Mouse (Mus musculus): Measurements from ENCODE around the gene Wfikkn1. TPM values are rescaled to one million over a fixed set of nuclear protein-coding genes. Genes with fewer than 3 reads are reported as not detected.
A peak's percentile ranks its signal among the peaks of the same experiment; 100 is the strongest.

The Wfikkn1 gene
- total RNA-seq, 1 experiment from 2014 or later = 1.2 TPM

GRCm38 (mm10) chr17:25885636-25886035 is 5.0 kb upstream of the Wfikkn1 start:
- DNase-seq = no peak

DNA sequence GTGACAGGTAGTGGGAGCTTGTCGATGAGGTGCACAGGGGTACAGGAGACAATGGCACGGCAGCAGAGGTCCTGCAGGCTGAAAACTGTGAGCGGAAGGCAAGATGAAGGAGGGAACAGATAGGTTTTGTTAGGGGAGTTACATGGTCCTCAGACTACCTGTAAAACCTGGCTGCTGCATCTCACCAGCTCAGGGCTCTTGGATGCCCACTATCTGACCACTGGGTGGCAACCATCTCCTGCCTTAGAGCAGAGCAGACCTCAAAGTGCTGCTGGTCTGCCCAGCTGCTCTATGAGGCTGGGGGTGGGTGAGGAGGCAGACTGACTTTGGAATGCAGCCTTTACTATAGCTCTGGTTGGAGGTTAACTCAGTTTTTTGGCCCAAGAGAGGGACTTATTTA is 3.2 kb upstream of the Wfikkn1 start:
- no peak for DNase-seq

DNA sequence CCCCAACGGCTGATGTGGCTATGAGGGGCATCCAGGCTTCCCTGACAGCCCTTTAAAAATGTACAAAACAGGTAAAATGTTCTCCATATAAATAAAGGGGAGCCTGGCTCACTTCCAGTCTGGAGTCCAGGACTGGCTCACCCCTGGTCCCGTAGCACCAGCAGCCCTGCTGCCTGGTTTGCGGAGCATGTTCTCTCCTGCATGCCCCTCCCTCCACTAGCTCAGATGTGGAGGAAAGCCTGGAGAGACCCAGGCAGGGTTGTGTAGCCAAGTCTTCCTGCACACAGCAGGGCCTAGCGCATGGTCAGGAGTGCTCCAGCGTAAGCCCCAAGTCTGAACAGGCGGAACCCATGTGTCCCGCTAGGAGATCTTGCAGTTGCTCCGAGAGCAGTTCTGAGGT is 2.6 kb upstream of the Wfikkn1 start:
- DNase-seq = no peak

DNA sequence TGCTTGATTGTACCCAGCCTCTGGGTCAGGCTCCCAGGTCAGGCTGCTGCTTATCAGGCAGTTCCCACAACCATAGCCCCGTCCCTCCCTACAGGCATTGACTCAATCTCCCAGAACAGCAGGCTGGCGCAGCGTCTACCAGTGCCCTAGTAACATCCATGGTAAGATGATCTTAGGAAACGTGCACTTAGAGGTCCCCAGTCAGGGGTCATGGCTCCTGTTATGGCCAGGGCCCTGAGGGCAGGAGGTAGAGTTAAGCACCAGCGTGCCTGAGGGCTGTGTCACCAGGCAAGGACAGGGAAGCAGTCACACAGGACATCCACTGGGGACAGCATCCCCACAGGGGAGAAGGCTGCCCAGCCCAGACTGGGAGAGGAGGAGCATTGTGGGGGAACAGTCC is 1.6 kb upstream of the Wfikkn1 start:
- DNase-seq = peak; percentile 68

- DNase-seq = no peak
Measured at GRCm38 (mm10) chr17:25881691-25882090, 1.0 kb upstream of the Wfikkn1 start.

- no peak for DNase-seq
Measured at GRCm38 (mm10) chr17:25880913-25881641, 419 bp upstream of the Wfikkn1 start.

- no peak for DNase-seq
Measured at GRCm38 (mm10) chr17:25879750-25880149, 908 bp downstream of the Wfikkn1 start.

DNA sequence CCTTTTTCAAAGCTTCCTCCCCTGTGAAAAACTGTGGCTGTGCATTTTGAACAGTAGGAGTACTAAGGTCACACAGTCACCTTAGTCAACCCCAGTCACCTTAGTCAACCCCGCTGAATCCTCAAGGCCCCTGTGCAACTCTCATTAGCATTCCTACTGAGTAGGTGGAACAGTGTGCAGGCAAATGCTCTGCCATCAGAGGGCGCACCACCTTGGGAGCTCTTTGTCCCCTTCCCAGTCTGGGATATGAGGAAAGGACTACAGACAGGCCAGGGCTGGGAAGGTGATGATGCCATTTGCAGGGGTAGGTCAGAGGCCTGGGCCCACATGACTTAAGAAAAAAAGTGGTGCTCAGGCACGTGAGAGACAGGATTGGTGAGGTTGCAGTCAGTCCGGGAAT is 1.4 kb downstream of the Wfikkn1 start:
- peak; percentile 78 for DNase-seq

- no peak for DNase-seq
Measured at GRCm38 (mm10) chr17:25878611-25879180, 2.0 kb downstream of the Wfikkn1 start.

DNA sequence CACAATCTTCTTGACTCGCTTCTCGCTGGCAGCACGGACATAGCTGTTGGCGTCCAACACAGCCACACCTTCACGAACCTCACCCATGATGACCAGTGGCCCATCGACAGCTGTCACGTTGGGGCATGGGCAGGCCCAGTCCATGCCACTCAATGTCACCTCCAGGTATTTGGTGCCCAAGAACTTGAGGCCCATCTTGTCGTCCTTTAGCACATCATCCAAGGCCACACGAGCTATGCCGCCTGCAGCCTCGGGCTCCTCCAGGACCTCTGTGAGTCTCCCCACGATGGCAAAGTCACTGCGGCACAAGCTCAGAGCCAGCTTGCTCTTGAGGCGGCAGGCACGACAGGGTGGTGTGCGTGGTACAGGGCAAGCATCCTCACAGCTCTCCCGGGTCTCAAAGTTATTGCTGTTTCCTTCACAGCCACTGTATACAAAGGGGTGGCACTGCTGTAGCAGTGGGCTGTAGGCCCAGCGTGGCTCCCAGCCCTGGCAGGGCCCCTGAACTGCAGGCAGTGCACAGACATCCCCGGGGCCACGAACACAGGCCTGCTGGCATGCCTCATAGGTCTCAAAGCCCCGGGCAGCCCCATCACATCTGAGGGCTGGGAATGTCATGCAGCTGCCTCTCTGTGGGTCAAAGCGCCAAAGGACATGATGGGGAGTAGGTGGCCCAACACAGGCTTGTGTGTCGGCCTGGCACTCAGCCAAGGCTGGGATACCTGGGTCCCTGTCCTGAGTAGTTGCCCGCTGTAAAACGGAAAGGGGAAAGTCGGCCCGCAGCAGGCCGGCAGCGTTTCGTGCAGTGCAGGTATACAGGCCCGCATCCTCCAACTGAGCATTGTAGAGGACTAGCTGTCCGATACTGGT is 2.7 kb downstream of the Wfikkn1 start:
- no peak for DNase-seq

GRCm38 (mm10) chr17:25877025-25877424 is 3.6 kb downstream of the Wfikkn1 start:
- no peak for DNase-seq

DNA sequence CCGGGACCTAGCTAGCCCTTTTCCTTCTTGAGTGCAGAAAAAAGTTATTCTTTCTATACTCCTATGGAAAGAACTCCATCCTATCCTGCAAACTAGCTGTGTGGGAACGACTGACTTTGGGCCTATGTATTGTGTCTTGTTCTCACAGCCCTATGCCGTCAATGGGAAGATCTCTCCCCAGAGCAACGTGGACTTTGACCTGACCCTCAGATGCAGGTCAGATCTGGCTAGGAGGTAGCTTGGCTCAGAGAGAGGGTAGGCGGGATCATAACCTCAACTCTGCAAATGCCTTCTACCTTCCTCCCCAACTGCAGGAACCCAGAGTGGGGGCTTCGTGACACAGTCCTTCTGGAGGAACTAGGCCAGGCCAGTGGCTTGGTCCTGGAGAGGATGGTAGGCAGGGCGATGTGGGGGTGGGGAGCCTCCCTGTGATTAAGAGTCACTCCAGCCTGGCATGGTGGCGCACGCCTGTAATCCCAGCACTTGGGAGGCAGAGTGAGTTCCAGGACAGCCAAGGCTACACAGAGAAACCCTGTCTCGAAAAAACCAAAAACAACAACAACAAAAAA is 4.2 kb downstream of the Wfikkn1 start:
- peak; percentile 36 for DNase-seq

DNA sequence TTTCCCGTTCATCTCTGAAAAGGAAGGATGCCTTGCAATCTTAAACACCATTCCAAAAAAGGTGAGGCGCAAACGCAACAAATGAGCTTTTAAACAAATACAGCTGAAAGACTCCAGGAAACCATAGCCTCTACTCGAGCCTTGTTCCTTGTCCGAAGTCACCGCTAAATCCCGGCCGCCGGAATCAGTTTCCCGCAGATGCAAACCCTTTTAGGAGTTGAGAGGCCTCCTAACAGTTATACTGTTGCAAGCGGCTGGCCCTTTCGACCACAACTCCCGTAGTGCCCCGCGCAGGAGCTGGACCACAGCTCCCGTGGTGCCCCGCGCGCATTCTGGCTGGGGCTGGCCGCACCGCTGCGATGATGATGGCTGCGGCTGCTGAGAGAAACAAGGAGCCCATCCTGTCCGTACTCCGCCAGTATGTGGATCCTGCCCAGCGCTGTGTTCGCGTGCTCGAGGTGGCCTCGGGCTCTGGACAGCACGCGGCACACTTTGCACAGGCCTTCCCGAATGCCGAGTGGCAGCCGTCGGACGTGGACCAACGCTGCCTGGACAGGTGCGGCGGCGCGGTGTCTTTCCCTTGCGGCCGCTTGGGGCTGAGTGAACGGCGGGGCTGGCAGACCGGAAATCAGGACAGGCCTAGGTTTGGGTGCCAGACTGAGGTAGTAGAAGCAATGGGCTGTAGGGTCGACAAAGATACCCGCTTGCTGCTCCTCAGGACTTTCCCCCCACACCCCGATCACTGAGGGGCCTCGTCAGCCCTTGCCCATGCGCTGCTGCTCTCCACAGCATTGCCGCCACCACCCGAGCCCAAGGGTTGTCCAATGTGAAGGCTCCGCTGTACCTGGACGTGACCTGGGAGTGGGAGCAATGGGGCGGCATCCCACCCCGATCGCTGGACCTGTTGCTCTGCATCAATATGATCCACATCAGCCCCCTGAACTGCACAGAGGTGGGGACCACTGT is 5.2 kb downstream of the Wfikkn1 start:
- peak; percentile 95 for DNase-seq

- DNase-seq = peak; percentile 91
Measured at GRCm38 (mm10) chr17:25874721-25875170, 5.9 kb downstream of the Wfikkn1 start, which contains the start of gene Mettl26. Gene Mettl26 (plus strand): TSS chr17:25875074.

DNA sequence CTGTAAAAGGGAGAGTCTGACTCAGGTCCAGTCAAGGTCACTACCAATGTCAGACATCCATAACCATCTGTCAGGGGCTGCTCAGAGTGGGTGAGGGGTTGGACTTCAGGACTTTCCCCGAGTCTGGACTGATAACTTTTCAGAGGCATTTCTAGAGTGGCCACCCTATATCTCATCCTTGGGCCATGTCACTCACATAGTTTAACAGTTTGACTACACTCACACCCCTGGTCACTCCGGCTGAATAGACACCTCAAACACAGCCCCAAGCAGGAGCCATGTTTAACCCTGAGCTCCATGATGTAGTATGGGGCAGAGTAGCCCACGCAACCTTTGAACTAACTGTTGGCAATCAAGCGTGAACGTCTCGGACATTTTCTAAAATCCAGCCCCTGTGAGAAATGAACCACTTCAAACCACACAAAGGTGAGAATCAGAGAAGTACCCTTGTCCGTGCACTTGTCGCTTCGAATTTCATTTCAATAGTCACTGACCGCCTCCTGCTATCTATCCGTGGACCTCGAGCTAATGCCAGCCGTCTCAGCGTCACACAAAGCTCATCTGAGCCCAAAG is 6.4 kb downstream of the Wfikkn1 start:
- DNase-seq = peak; percentile 53

GRCm38 (mm10) chr17:25873405-25874147 is 7.1 kb downstream of the Wfikkn1 start:
- DNase-seq = no peak

- DNase-seq = no peak
Measured at GRCm38 (mm10) chr17:25872676-25873075, 8.0 kb downstream of the Wfikkn1 start.

DNA sequence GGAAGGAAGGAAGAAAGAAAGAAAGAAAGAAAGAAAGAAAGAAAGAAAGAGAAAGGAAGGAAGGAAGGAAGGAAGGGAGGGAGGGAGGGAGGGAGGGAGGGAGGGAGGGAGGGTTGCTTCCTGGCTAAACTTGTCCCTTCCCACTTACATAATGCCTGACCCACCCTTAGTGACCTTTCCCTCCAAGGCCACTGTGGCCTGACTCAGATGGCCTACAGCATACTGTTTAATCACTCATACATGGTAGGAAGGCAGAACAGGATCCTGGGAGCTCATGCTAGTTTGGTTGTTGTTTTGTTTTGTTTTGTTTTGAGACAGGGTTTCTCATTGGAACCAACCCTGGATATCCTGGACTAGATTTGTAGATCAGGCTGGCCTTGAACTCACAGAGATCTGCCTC is 9.1 kb downstream of the Wfikkn1 start:
- DNase-seq = peak; percentile 75

- DNase-seq = no peak
Measured at GRCm38 (mm10) chr17:25869954-25870353, 10.7 kb downstream of the Wfikkn1 start.

DNA sequence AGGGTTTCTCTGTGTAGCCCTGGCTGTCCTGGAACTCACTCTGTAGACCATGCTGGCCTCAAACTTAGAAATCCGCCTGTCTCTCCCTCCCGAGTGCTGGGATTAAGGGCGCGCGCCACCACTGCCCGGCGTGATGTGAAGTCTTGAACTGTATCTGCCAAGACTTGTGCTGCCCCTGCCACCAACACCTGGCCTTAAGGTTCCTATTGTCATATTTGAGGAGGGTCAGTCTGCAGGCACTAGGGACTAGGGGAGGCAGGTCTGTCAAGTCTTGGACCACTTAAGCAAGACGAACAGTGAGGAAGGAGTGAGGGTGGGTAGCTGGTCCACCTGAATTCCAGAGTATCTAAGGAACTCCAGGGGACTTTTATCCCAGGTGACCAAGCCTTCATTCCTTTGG is 11.2 kb downstream of the Wfikkn1 start:
- DNase-seq = no peak

Measured in adrenal gland, postnatal 14 days (tissue).